Mouse (Mus musculus): Measurements from ENCODE around the gene Arrdc4.

- TF ChIP-seq CTCF (IDR thresholded peaks at IDR 0.05; ENCODE audit: extremely low read depth, insufficient read depth, low read length) (no peak), POLR2A (IDR thresholded peaks at IDR 0.05; ENCODE audit: extremely low read depth, insufficient read depth, low read length) (no peak)
These were observed 22.7 kb downstream of the Arrdc4 start for GRCm38 (mm10) chr7:68726380-68726779.

Measured in cortical plate, adult 2 months (tissue).